Mouse (Mus musculus): ENCODE measurements at regions not wholly inside any gene's neighbourhood (a gene's known extent, or its start where the extent isn't known, plus 50 kb on each side); places are given as distances from the start of the nearest gene placed in this dataset.

GRCm38 (mm10) chrX:11776236-11776899 is 383.8 kb downstream of the Bcor start:
- DNase-seq (ENCODE audit: low read depth, low spot score) = no peak

- DNase-seq (ENCODE audit: low read depth, low spot score) = no peak
Measured at GRCm38 (mm10) chrX:11795010-11795409, 365.1 kb downstream of the Bcor start.

- DNase-seq (ENCODE audit: low read depth, low spot score) = no peak
Measured at GRCm38 (mm10) chrX:11797870-11798269, 362.3 kb downstream of the Bcor start.

- no peak for DNase-seq (ENCODE audit: low read depth, low spot score)
Measured at GRCm38 (mm10) chrX:11798326-11798725, 361.8 kb downstream of the Bcor start.

GRCm38 (mm10) chrX:11800400-11800941 is 359.7 kb downstream of the Bcor start:
- no peak for DNase-seq (ENCODE audit: low read depth, low spot score)

GRCm38 (mm10) chrX:11801208-11801607 is 358.9 kb downstream of the Bcor start:
- peak; percentile 63 for DNase-seq (ENCODE audit: low read depth, low spot score)

GRCm38 (mm10) chrX:11801621-11802020 is 358.5 kb downstream of the Bcor start:
- DNase-seq (ENCODE audit: low read depth, low spot score) = peak; percentile 4

GRCm38 (mm10) chrX:11802074-11802899 is 357.9 kb downstream of the Bcor start:
- peak; percentile 2 for DNase-seq (ENCODE audit: low read depth, low spot score)

- DNase-seq (ENCODE audit: low read depth, low spot score) = no peak
Measured at GRCm38 (mm10) chrX:11803239-11803638, 356.9 kb downstream of the Bcor start.

GRCm38 (mm10) chrX:11806896-11807252 is 353.3 kb downstream of the Bcor start:
- peak; percentile 26 for DNase-seq (ENCODE audit: low read depth, low spot score)

- DNase-seq (ENCODE audit: low read depth, low spot score) = peak; percentile 50
Measured at GRCm38 (mm10) chrX:11807253-11807882, 352.8 kb downstream of the Bcor start.

GRCm38 (mm10) chrX:11807883-11808262 is 352.3 kb downstream of the Bcor start:
- DNase-seq (ENCODE audit: low read depth, low spot score) = no peak

GRCm38 (mm10) chrX:11808911-11809310 is 351.2 kb downstream of the Bcor start:
- DNase-seq (ENCODE audit: low read depth, low spot score) = no peak

GRCm38 (mm10) chrX:11814861-11815260 is 345.3 kb downstream of the Bcor start:
- no peak for DNase-seq (ENCODE audit: low read depth, low spot score)

GRCm38 (mm10) chrX:11815864-11816263 is 344.3 kb downstream of the Bcor start:
- DNase-seq (ENCODE audit: low read depth, low spot score) = no peak

GRCm38 (mm10) chrX:11818634-11819033 is 341.5 kb downstream of the Bcor start:
- DNase-seq (ENCODE audit: low read depth, low spot score) = no peak

GRCm38 (mm10) chrX:11821165-11821564 is 339.0 kb downstream of the Bcor start:
- DNase-seq (ENCODE audit: low read depth, low spot score) = no peak

GRCm38 (mm10) chrX:11821880-11822768 is 338.0 kb downstream of the Bcor start:
- no peak for DNase-seq (ENCODE audit: low read depth, low spot score)

GRCm38 (mm10) chrX:11825948-11826347 is 334.2 kb downstream of the Bcor start:
- DNase-seq (ENCODE audit: low read depth, low spot score) = no peak

- DNase-seq (ENCODE audit: low read depth, low spot score) = no peak
Measured at GRCm38 (mm10) chrX:11826737-11827408, 333.3 kb downstream of the Bcor start.
